Mouse (Mus musculus): ENCODE results near the gene Phactr4.

The Phactr4 gene

DNA sequence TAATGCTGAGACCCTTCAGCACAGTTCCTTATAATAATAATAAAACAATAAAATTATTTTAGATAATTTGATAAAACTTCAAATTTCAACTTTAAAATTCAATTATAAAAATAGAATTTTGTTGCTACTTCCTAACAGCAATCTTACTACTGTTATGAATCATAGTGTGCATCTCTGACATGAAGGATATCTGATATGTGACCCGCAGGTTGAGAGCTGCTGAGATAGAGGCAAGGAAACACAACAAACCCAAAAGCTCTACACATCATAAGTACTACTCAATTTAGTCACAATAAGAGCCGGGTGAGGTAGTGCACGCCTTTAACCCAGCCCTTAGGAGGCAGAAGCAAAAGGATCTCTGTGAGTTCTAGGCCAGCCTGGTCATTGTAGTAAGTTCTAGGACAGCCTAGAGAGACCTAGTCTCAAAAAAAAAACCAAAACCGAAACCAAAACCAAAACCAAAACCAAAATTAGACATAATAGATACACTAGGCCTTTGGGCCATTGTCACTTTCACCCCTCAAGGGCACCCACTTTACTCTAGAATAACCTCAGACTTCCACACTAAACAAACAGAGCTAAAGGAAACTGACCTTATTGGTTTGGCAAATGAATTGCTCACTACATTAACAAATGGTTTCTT, 12.6 kb downstream of the Phactr4 start:
- DNase-seq = no peak

DNA sequence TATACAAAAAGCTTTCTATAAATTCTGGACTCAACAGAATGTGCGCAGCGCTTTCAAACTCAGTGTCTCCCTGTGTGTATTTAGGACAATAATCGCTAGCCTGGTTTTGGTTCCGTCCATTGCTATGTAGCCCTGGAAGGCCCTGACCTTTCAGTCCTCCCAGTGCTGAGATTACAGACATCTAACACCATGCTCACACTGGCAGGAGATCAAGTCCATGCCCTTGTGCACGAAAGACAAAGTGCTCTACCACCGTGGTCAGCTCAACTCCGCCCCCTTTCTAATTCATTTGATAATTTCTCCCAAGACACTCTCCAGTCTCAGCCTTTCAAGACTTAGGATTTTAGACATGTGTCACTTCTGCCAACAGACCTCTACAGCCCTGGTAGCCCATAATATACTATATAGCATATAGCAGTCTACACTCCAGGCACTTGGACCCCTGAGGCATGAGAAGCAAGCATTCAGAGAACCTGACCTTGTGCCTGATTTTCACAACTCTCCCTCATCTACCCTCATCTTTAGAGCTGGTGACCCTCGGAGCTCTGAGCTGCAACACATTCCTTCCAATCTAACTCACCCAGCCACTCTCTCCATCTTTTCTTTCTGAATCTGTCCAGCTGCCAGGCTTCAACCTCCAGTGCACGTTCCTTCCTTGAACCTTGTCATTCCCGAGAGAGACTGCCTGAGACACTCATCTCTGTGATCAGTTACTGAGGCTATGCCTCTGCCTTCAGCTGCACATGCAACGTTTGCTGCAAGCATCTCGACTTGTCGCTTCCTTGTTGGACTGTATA, 15.7 kb downstream of the Phactr4 start:
- DNase-seq = no peak

- DNase-seq = no peak
These were observed 17.7 kb downstream of the Phactr4 start for GRCm38 (mm10) chr4:132404588-132404987.

DNA sequence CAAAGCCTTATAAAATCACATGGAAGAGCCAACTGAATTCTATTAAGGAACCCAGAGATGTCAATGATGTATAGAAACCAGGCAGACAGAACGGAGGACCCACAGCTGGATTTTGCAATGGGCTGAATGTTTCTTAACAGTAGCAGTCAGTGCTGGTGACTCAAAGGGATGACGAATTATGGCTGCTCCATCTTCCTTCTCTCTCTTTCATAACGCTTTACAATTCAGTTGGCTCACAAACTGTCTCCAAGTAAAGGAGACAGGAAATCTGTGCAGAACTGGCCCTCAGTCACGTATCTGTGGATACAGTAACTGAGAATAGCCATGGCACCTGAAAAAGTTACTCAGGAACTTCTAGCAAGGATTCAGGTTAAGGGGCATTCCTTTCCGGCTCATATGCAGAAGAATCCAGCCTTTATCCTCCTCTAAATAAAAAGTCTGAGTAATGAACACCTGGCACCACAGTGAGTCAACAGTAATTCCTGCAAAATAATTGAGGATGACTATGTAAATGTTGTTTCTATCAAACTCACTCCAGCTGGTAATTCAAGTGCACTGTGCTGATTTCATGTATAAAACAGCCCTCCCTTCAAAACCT, 19.1 kb downstream of the Phactr4 start:
- DNase-seq = no peak

- DNase-seq = no peak
These were observed 21.3 kb downstream of the Phactr4 start for GRCm38 (mm10) chr4:132401016-132401415.

DNA sequence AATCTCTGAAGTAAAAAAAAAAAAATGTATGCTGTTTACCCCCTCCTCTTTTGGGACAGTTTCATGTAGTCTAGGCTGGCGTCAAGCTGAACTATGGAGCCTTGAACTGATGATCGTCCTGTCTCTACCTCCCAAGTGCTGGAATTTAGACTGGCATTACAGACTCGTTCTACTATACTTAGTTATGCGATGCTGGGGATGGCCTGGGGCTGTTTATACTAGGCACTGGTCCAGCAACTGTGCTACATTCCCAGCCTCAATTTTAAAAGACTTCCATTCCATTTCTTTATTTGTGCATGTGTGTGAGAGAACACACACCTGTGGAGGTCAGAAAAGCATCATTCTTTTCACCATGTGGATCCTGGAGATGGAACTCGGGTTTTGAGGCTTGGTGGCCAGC, 23.4 kb downstream of the Phactr4 start:
- DNase-seq = no peak

- DNase-seq = no peak
These were observed 24.1 kb downstream of the Phactr4 start for GRCm38 (mm10) chr4:132398045-132398774.

DNA sequence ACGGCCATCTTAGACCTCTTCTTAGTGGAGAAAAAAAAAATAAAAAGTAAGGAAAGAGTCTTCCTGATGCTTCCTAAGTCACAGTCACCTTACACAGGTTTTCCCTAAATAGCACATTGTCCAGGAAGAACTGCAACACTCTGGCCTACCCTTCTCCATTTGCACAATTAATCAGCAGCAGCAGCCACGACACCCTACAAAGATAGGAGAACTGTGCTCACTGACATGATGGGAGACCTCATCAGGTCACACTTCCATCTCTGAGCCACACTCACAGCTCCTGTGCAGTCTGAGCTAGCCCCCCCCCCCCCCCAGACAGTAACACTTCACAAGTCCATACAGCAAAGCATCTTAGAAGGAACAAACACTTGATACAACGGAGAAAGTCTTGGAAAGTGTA, 25.2 kb downstream of the Phactr4 start:
- no peak for DNase-seq

GRCm38 (mm10) chr4:132396251-132396650, 26.0 kb downstream of the Phactr4 start:
- DNase-seq = no peak

GRCm38 (mm10) chr4:132391063-132391740, 31.1 kb downstream of the Phactr4 start:
- no peak for DNase-seq

DNA sequence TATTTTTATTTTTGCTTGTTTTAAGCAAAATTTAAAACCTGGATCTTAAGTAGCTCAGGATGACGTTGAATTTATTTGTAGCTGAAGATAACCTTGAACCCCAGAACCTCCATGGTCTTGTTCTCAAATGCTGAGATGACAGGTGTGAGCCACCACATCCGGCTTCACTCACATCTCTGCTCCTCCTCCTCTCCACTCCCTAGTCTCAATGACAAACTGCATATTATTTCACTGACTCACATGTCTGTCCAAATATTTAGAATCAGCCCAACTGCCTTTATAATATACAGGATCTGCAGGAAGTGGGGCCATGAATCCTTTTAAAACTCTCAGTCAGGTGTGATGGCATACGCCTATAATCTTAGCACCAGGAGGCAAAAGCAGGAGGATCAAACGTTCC, 33.0 kb downstream of the Phactr4 start:
- DNase-seq = no peak

DNA sequence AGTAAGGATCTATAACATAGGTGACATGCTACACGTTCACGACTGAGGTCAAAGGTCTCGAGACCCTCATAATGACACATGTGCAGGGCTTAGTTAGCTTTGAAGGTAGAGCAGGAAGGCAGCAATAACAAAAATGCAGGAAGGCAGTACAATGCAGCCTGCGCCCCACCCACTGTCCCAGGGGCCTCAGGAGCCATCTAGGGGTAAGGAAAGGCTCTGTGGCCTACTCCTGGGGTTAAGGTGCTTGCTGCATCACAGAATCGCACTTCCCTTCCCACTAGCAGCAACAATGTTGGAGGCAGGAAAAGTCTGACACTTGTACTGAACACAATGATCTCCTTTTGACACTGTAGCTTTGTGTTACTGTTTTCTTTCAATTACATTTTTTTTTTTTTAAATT, 34.7 kb downstream of the Phactr4 start:
- no peak for DNase-seq

- DNase-seq = no peak
These were observed 35.4 kb downstream of the Phactr4 start for GRCm38 (mm10) chr4:132386846-132387245.

GRCm38 (mm10) chr4:132385771-132386410, 36.4 kb downstream of the Phactr4 start:
- no peak for DNase-seq

- DNase-seq = no peak
These were observed 38.8 kb downstream of the Phactr4 start for GRCm38 (mm10) chr4:132383455-132383854.

- DNase-seq = no peak
These were observed 40.0 kb downstream of the Phactr4 start for GRCm38 (mm10) chr4:132382296-132382695.

- no peak for DNase-seq
These were observed 41.2 kb downstream of the Phactr4 start for GRCm38 (mm10) chr4:132380965-132381616.

DNA sequence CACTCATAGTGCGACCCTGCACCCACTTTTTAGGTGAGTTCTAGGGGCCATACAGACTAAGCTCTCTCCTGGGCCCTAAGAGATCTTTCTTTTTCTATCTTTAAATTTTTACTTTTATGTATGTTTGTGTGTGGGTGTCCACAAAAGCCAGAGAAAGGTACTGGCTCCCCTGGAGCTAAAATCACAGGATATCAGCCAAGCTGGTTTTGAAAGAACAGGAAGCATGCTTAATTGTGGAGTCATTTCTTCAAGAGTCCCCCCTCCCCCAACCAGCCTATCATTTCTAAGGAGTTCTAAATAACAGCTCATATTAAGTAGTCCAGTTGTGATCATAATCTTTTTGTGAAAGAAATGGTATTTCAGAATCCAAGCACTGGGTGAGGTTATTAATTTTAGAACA, 48.5 kb downstream of the Phactr4 start:
- DNase-seq = no peak

GRCm38 (mm10) chr4:132369953-132370750, 52.1 kb downstream of the Phactr4 start:
- no peak for DNase-seq

- DNase-seq = no peak
These were observed 54.6 kb downstream of the Phactr4 start for GRCm38 (mm10) chr4:132367480-132368201.

Measured in cerebellum, adult 8-10 months (tissue).